Comparison of ENCODE assay signal across 11 mouse cellular contexts in the genomic region with DNA sequence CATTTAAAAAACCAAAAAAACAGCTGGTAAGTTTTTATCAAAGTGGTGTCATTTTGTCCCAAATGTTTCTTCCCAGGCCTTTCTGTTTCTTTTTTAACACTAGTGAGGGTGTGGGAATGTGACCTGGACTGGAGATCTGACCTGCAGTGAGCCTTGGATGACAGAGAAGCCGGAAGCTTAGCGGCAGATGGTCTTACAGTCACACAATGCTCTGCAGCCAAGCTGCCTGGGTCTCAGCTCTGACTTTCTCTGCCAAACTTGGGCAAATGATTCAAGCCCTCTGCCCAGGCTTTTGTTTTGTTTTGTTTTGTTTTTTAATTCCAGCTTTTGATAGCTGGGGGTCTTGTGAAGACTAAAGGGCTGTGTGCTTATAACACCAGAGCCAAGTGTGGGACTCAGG. TPM values are rescaled to one million over a fixed set of nuclear protein-coding genes. Genes with fewer than 3 reads are reported as not detected.
DNase-seq lines count a peak whose midpoint lies in the region; ATAC-seq and TF ChIP-seq lines count a peak whose summit lies in the region.
"Had no signal": no experiment of that assay in that cellular context is flagged by ENCODE, and none has a peak within 500 bp of the region (broad histone marks: within the 10 kb centered on the region; RNA-seq: fewer than 3 reads in every experiment).

No protein-coding gene starts in this region.

- TF ChIP-seq CTCF in lung, embryonic 14.5 days (IDR thresholded peaks at IDR 0.05; ENCODE audit: low read depth): no peak

- H3K9me3 ChIP-seq in lung, embryonic 14.5 days (ENCODE audit: low read depth, low read length): no peaks in the 10 kb centered on the region
- no peaks in the 10 kb centered on the region for H3K9me3 ChIP-seq in hindbrain, embryonic 13.5 days
- no peaks in the 10 kb centered on the region for H3K9me3 ChIP-seq in midbrain, embryonic 15.5 days
- H3K9me3 ChIP-seq: neural tube, embryonic 13.5 days had no signal

- 26% methylated on average over 2 of the region's 2 CpGs for WGBS in lung, embryonic 14.5 days
- WGBS in hindbrain, embryonic 13.5 days: 60% methylated on average over 2 of the region's 2 CpGs
- WGBS in midbrain, embryonic 15.5 days: 58% methylated on average over 2 of the region's 2 CpGs

- H3K27me3 ChIP-seq in lung, embryonic 14.5 days (ENCODE audit: insufficient read depth, low read length): no peaks in the 10 kb centered on the region
- H3K27me3 ChIP-seq in hindbrain, embryonic 13.5 days: no peaks in the 10 kb centered on the region
- no peaks in the 10 kb centered on the region for H3K27me3 ChIP-seq in midbrain, embryonic 15.5 days (replicated peaks)
- H3K27me3 ChIP-seq: neural tube, embryonic 13.5 days; Patski had no signal

- peak overlapping the region; percentile 18; the same call in 1 of the 2 replicates for H3K4me2 ChIP-seq in lung, embryonic 14.5 days
- H3K4me2 ChIP-seq in hindbrain, embryonic 13.5 days: no peak overlapping the region
- peak overlapping the region; percentile 10; the same call in 1 of the 2 replicates for H3K4me2 ChIP-seq in midbrain, embryonic 15.5 days
- H3K4me2 ChIP-seq: neural tube, embryonic 13.5 days had no signal

- DNase-seq in embryo, embryonic 10 days (ENCODE audit: low spot score): peak; percentile 45
- DNase-seq in embryo, embryonic 9.5 days (ENCODE audit: extremely low spot score): no peak
- peak; percentile 58 for DNase-seq in lung, embryonic 14.5 days
- DNase-seq in lung, postnatal 14 days: no peak
- DNase-seq in adrenal gland, postnatal 10 days: no peak
- no peak for DNase-seq in adrenal gland, adult (ENCODE audit: inconsistent age in 2 of 2, low spot score in 1 of 2)
- DNase-seq: thymus, postnatal 14 days had no signal

- peak overlapping the region; percentile 58; the same call in 1 of the 2 replicates for H3K27ac ChIP-seq in lung, embryonic 14.5 days (ENCODE audit: low read depth)
- H3K27ac ChIP-seq in hindbrain, embryonic 13.5 days: no peak overlapping the region; the same call in 1 of the 2 replicates
- H3K27ac ChIP-seq in midbrain, embryonic 15.5 days: 0 out of 2 replicates have a peak overlapping the region, but pooled peaks have one; percentile 13
- H3K27ac ChIP-seq: neural tube, embryonic 13.5 days had no signal

- no peak overlapping the region for H3K4me3 ChIP-seq in lung, embryonic 14.5 days (ENCODE audit: low read depth, low read length)
- no peak overlapping the region for H3K4me3 ChIP-seq in hindbrain, embryonic 13.5 days
- H3K4me3 ChIP-seq in midbrain, embryonic 15.5 days: no peak overlapping the region
- H3K4me3 ChIP-seq: neural tube, embryonic 13.5 days had no signal

- H3K36me3 ChIP-seq in lung, embryonic 14.5 days (ENCODE audit: insufficient read depth): peaks cover 47% of the 10 kb centered on the region
- peaks cover 38% of the 10 kb centered on the region for H3K36me3 ChIP-seq in hindbrain, embryonic 13.5 days
- H3K36me3 ChIP-seq in midbrain, embryonic 15.5 days (replicated peaks): peaks cover 4% of the 10 kb centered on the region; the same call in 1 of the 2 replicates

- ATAC-seq in lung, embryonic 14.5 days (ENCODE audit: insufficient read depth): no peak
- ATAC-seq in hindbrain, embryonic 13.5 days (ENCODE audit: low FRiP score): no peak
- no peak for ATAC-seq in midbrain, embryonic 15.5 days (replicated peaks)
- ATAC-seq: Patski had no signal

- H3K9ac ChIP-seq in lung, embryonic 14.5 days: no peak overlapping the region
- peak overlapping the region; percentile 26; the same call in 1 of the 2 replicates for H3K9ac ChIP-seq in hindbrain, embryonic 13.5 days
- no peak overlapping the region for H3K9ac ChIP-seq in midbrain, embryonic 15.5 days
- H3K9ac ChIP-seq: neural tube, embryonic 13.5 days had no signal

- no peaks in the 10 kb centered on the region for H3K4me1 ChIP-seq in lung, embryonic 14.5 days (ENCODE audit: insufficient read depth)
- H3K4me1 ChIP-seq in hindbrain, embryonic 13.5 days (replicated peaks): peaks cover 46% of the 10 kb centered on the region
- H3K4me1 ChIP-seq in midbrain, embryonic 15.5 days: peaks cover 47% of the 10 kb centered on the region

RNA-seq across cellular contexts. Expression of a gene that starts 4.6 kb away (rescaled TPM):
- 36.1 and 39.6 TPM in 2 replicates for polyA plus RNA-seq in lung, embryonic 14.5 days (2014; fragmentation: Nextera tagmentation; extraction: Ambion mirVana)
- 66.8 and 67.4 TPM in 2 replicates for polyA plus RNA-seq in hindbrain, embryonic 13.5 days (2015; fragmentation: Nextera tagmentation; extraction: Ambion mirVana)
- polyA plus RNA-seq in midbrain, embryonic 15.5 days (2015; fragmentation: Nextera tagmentation; extraction: Ambion mirVana): 88.0 and 94.6 TPM in 2 replicates
- total RNA-seq in adrenal gland, postnatal 10 days (2021): 10 to 100 TPM; 10.1 to 15.3 TPM

RNA-seq across cellular contexts. Expression of a gene that starts 35.0 kb away (rescaled TPM):
- polyA plus RNA-seq in lung, embryonic 14.5 days (2014; fragmentation: Nextera tagmentation; extraction: Ambion mirVana): 328 and 346 TPM in 2 replicates
- 335 and 355 TPM in 2 replicates for polyA plus RNA-seq in hindbrain, embryonic 13.5 days (2015; fragmentation: Nextera tagmentation; extraction: Ambion mirVana)
- 259 and 271 TPM in 2 replicates for polyA plus RNA-seq in midbrain, embryonic 15.5 days (2015; fragmentation: Nextera tagmentation; extraction: Ambion mirVana)
- 100 to 1,000 TPM; 151 to 160 TPM for total RNA-seq in adrenal gland, postnatal 10 days (2021)

RNA-seq across cellular contexts. Expression of a gene that starts 37.0 kb away (rescaled TPM):
- polyA plus RNA-seq in lung, embryonic 14.5 days (2014; fragmentation: Nextera tagmentation; extraction: Ambion mirVana): 24.3 and 24.4 TPM in 2 replicates
- polyA plus RNA-seq in hindbrain, embryonic 13.5 days (2015; fragmentation: Nextera tagmentation; extraction: Ambion mirVana): 41.3 and 43.3 TPM in 2 replicates
- 35.3 and 37.8 TPM in 2 replicates for polyA plus RNA-seq in midbrain, embryonic 15.5 days (2015; fragmentation: Nextera tagmentation; extraction: Ambion mirVana)
- total RNA-seq in adrenal gland, postnatal 10 days (2021): 10 to 100 TPM; 15.8 to 18.1 TPM

RNA-seq across cellular contexts. Expression of a gene that starts 37.0 kb away (rescaled TPM):
- 2.0 and 2.5 TPM in 2 replicates for polyA plus RNA-seq in lung, embryonic 14.5 days (2014; fragmentation: Nextera tagmentation; extraction: Ambion mirVana)
- 4.0 and 4.4 TPM in 2 replicates for polyA plus RNA-seq in hindbrain, embryonic 13.5 days (2015; fragmentation: Nextera tagmentation; extraction: Ambion mirVana)
- 2.8 and 2.9 TPM in 2 replicates for polyA plus RNA-seq in midbrain, embryonic 15.5 days (2015; fragmentation: Nextera tagmentation; extraction: Ambion mirVana)
- 1 to 10 TPM; 1.3 to 1.9 TPM for total RNA-seq in adrenal gland, postnatal 10 days (2021)

RNA-seq across cellular contexts. Expression of a gene that starts 59.0 kb away (rescaled TPM):
- polyA plus RNA-seq in lung, embryonic 14.5 days (2014; fragmentation: Nextera tagmentation; extraction: Ambion mirVana): 41.5 and 45.1 TPM in 2 replicates
- 28.5 and 30.4 TPM in 2 replicates for polyA plus RNA-seq in hindbrain, embryonic 13.5 days (2015; fragmentation: Nextera tagmentation; extraction: Ambion mirVana)
- polyA plus RNA-seq in midbrain, embryonic 15.5 days (2015; fragmentation: Nextera tagmentation; extraction: Ambion mirVana): 24.2 and 27.1 TPM in 2 replicates
- total RNA-seq in adrenal gland, postnatal 10 days (2021): 10 to 100 TPM; 22.6 to 28.9 TPM

Comparison
In these comparisons a context has a peak if more than half of its experiments do, and no peak if none do; other contexts are left out.
1. DNase-seq: peak in embryo, embryonic 10 days (single experiment) and lung, embryonic 14.5 days (single experiment); none in embryo, embryonic 9.5 days (single experiment), lung, postnatal 14 days (single experiment), adrenal gland, postnatal 10 days (single experiment) and adrenal gland, adult (0 of 2).